Mouse (Mus musculus): ENCODE measurements around the gene Npm1.
A peak's percentile ranks its signal among the peaks of the same experiment; 100 is the strongest.

The Npm1 gene

DNA sequence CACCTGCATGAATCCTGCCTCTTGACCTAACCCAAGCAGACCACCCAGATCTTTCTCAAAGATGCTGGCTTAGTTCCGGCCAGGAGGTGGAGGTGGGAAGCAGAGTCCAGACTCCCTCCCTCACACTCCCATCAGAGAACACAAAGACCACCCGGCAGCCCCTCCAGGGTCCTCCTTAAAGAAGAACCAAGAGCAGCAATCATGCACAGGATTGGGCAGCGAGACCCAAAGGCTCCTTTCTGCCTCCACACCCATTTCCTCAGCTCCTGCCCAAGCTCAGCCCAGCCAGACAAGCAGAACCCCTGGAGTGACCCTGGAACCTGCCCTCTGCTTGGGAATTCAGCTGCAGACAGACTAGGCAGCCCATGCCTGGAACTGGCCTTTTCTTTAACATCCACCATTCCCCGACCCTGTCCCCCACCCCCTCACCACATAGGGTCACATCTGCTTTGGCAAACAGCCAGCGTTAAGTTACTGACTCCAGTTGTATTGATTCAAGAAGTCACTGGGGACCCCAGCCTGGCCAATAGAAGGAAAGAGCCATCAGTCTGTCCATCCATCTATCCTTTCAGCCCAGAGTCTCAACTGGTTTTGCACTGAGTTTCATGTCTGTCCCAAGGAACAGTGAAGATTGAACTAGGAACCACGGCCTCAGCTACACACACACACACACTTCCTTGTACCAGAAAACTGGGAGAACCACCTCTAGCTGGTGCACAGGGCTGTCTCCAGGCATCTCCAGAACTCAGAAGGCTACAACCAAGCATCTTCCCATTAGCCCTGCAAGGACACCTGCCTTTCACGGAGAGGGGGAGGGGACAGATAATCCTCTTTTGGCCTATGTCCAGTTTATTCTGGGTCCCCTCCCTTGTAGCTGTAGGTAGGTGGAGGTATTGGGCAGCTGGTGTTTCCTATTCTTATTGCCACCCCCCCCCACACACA lies 17.5 kb downstream of the Npm1 start:
- DNase-seq (ENCODE audit: low spot score), result no peak

DNA sequence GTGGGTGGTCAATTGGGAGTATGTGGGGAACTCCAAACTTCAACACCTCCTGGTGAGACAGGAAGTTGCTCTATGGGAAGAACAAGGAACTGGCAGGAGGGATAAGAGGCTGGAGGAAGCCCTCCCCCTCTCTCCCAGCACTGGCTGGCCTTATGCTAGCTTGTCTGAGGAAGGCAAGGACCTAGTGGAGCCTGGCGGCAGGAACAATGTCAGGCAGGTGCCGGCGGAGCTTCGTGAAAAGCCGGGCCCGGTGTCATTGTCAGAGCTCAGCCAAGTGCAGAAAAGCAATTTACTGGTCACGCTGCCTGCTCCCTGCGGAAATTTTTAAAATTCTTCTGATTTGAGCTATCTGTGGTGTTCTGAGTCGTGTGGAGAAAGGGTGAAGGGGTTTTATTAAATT lies 19.1 kb downstream of the Npm1 start:
- DNase-seq (ENCODE audit: low spot score), result peak; percentile 54

DNA sequence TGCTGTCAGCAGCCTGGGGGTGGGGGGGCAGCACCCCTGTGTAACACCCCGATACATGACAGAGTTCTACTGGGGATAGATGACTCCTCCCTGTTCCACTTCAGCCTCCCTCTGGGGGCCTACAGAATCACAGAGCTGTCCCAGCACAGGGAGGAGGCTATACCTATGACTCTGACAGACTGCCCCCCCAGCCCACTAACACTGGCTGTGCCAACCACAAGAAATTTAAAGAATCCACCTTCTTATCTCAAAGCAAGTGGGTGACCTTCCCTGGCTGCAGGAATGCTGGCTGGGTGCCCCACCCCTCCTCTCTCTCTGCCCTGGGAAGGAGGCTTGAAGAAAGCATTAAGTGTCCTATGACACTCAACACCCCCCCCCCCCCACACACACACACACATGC lies 20.2 kb downstream of the Npm1 start:
- no peak for DNase-seq (ENCODE audit: low spot score)

DNA sequence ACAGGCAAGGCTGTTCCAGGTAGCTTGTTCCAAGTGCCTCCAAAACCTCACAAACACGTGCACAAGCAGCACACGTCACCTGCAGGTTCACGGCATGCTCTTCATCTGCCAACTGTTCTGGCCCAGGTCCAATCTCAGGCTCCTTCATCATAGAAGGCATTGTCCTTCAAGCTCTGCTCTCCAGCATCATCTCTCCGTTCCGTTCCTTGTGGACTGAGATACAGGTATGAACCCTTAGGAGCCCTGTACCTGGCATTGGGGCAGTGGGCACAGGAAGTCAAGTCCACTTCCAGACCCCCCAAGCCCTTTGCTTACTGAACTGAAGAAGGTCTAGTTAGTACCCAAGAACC lies 22.9 kb downstream of the Npm1 start:
- no peak for DNase-seq (ENCODE audit: low spot score)

DNA sequence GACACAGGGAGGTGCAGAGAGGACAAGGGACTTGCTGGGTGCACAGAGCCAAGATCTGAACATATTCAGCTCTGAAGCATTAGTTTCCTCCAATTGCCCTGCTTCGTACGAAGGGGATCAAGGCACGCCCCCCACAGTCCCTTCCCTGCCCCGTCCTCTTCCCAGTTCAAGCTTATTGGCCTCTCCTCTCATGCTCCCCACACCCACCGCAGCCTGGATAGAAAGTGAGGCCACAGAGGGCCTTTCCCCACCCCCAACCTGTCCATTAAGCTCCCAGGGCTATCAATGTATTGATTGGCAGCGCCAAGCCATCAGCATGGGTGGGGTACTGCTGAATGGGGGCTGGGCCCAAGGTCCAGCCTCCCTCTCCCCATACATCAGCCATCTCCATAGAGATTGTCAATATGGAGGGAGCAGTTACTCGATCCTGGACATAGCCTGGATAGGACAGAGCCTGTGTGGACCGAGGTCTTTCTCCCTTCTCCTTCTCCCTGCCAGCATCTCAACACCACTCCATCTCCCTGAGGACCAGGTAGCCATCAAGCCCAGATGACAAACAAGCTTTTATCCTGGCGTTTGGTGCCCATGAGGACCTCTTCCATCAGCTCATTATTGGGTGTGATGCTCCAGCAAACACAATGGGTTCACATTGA lies 23.4 kb downstream of the Npm1 start:
- DNase-seq (ENCODE audit: low spot score), result no peak

DNA sequence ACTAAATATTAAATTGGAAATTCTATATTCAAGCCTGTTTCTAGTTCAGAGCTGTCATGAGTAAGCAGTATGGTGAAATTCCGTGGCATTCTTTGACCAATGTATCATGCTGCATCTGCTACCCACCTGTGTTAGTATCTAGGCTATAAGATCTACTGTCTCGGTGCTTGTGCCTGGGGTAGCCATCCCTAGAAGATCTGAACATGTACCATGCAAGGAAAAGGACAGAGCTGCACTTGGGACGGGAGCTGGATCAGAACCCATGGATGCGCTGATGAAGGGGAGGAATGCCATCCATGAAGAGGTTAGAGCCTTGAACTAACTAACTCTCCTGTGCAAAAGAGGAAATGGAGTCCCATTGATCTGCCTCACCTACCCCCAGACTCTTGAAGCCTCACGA lies 24.3 kb downstream of the Npm1 start:
- DNase-seq (ENCODE audit: low spot score), result no peak

DNA sequence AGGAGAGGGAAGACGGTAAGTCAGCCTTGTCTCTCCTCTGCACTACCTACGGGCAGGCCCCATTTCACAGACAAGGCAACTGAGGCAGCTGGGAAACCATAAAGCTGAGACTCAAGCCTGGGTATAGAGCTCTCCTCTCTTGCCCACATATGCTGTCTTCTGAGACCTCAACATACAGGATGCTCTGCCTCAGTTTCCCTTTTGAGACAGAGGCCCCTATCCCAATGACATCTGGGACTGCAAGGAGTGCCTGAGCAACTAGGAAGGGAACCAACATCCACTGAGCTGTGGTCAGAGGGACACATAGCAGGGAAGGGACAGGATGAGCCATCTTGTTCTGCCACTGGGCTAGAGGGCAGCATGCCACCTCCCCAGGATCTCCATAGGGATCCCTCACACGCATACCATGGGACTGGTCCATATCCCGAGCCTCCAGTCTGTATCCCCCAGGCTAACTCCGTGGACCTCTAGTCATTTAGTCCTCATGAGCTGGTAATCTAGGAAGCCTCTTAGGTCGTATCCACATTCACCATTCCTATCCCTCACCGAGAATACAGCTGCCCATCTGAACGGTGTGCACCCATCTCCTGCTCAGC lies 28.5 kb downstream of the Npm1 start:
- DNase-seq (ENCODE audit: low spot score), result no peak

DNA sequence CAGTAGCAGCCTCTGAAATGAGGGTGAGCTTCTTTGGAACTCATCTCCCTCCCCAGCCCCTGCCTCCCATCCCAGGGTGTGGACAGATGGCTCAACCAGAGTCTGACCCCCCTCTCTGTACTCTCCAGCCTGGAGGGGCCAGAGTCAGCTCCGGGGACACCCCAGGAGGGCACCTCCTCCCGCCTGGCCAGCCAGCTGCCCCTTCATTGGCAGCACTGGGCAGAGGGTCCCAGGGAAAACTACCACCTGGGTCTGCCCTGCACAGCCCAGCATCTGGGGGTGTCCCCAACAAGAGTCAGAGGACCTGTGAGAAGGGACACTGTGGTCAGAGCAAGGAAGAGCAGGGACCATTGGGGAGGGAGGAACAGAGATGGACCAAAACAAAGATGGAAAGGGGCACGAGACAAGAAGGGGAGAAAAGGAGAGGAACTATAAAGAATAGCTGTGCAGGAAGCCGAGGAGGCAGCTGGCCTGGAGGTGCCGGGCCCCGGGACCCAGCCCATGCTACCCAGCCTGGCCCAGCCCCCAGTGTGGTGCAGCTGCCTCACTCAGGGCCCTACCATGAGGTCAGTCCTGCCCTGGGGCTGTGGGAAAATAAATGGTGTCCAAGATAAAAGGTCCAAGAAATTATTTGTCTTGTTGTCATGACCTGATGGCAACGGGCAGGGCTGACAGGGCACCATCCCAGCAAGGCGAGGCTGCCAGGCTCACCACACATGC lies 30.2 kb downstream of the Npm1 start:
- DNase-seq (ENCODE audit: low spot score), result no peak

DNA sequence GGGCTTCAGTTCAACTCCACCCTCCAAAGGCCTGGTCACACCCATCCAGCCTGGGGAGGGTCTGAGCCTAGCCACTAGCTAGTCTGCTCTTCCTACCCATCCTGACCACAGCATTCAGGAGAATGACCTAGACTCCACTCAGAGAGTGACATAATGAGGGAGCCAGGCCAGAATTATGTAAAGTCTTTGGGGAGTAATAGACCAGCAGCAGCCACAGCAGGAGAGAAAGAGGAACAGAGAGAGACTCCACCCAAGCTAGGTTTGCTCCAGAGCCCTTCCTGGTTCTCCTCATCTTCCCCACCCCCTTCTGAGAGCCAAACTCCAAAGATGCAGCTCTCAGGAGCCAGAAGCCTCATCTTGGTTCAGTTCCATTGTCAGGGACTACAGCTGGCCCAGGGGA lies 35.9 kb downstream of the Npm1 start:
- no peak for DNase-seq (ENCODE audit: low spot score)

DNA sequence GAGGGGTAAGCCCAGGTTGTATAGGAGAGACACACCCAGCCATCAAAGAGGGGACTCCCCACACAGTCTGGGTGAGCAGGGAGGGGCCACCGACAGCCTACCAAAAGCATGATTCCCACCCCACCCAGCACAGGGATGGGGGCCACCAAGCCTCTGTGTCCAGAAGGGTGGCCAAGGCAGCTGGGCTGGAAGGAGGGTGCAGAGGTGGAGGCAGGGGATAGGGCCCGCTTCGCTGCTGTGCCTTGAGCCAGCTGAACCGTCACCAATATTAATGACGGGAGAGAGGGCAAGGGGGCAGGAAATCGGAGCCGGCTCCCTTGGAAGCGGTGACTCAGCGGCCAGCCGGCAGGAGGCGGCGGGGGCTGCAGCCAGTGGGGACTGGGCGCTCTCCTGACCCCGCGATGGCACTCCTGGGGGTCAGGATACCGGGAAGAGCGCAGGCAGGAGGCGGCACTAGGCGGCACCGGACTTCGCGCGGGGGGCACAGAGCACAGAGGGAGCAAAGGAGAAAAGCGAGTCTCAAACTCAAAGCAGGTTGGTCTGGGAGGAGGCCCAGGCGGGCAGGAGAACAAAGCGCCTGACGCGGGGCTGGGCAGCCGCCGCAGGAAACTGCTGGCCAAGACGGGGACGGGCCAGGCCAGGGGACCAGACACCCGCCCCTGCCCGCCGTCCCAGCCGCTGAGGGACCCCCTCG lies 40.3 kb downstream of the Npm1 start:
- peak; percentile 84 for DNase-seq (ENCODE audit: low spot score)

DNA sequence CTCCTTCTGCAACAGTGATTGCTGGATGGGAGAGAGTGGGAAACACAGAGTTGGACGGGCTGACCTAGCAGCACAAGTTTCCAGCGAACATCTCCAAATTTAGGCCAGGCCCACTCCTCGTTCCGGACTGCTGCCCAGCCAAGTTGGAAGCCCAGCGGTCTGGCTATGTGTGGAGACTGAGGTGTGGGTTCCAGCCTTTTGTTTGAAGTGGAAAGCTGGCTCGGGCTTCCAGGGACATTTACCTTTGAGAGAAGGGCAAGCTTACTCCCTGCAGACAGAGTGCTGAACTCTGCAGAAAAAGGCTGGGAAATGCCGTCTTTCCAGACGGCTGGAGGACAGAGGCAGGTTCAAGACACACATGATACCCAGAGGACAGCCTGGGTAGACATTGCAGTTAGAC lies 43.5 kb downstream of the Npm1 start:
- DNase-seq (ENCODE audit: low spot score), result no peak

DNA sequence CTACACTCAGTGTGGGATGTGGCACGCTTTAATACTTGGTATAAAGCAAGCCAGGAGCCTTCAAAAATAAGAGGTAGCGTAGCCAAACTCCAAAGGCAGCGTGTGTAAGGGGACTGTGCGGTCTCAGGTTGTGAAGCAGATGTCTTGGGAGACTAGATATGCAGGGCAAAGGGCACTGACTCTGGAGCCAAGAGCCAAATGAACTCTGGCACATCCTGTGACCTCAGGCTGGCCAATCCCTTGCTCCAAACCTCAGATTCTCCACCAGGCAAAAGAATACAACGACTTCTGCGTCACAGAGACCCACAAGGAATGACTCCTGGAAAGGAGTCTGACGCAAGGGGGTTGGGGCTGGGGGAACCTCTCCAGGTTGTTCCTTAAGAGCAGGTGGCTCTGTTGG lies 43.9 kb downstream of the Npm1 start:
- DNase-seq (ENCODE audit: low spot score), result no peak

DNA sequence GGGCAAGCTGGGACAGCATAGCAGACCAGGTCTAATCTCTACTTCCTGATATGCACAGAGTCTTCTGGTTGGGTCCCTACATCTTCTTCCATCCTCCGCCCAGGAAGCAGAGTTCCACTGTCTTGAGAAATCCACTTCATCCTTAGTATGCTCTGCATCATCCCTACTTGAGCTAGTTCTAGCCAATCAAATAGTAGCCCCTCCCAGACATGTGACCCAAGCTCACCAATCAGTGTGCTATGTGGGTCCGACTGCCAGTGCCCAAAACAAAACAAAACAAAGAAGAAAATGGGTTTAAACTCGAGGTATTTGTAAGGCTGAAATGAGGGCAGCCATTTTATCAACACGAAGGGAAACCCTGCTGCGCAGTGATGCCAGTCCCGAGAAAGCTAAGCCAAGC lies 44.5 kb downstream of the Npm1 start:
- no peak for DNase-seq (ENCODE audit: low spot score)

DNA sequence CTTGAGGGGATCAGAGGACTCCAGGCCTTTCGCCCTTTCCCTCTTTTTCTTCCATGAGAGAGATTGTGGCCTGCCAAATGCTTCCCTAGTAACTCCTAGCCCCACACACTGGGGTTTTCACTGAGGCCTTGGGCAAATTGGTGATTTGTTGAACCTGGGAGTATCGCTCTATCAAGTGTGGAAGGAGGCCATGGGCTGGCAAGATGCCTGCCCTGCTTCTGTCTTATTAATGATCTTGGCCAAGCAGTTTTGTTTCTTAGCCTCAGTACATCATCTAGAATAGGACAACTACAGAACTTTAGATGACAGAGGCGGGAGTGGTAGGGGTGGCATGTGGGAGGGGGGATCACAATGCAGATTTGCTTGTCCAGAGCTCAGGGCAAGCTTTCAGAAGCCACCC lies 47.2 kb downstream of the Npm1 start:
- DNase-seq (ENCODE audit: low spot score), result no peak

DNA sequence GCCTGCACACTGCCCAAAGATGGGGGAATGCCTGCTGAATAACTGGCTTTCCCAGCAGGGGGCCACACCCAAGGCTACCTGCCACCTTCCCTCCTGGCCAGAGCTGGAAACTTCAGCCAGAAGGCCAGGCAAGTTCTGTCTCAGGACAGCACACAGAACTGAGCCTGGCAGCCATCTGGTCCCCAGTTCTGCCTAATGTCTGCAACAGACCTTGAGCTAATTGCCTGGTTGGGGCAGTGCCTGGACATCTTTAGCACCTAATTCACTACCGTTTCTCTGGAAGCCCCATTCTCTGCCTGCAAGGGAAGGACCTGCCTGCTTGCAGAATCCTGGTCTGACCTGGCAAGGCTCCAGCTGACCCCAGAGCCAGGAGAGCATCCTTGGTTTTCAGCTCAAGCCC lies 50.6 kb downstream of the Npm1 start:
- no peak for DNase-seq (ENCODE audit: low spot score)

DNA sequence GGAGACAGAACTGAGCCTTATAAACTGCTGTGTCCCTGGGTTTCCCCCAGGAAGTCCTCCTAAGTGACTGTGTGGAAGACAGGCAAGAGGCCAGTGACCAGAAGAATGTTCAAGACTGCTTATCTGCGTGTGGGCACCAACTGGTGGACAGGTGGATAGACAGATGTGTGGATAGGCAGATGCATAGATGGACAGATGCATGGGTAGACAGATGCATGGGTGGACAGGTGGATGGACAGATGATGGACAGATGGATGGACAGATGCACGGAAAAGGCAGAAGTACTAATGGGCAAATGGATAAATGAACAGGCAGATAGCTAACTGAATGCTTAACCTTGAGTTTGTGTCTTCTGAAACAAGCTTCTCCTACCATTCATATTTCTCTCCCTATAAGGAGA lies 52.9 kb downstream of the Npm1 start:
- DNase-seq (ENCODE audit: low spot score), result no peak

DNA sequence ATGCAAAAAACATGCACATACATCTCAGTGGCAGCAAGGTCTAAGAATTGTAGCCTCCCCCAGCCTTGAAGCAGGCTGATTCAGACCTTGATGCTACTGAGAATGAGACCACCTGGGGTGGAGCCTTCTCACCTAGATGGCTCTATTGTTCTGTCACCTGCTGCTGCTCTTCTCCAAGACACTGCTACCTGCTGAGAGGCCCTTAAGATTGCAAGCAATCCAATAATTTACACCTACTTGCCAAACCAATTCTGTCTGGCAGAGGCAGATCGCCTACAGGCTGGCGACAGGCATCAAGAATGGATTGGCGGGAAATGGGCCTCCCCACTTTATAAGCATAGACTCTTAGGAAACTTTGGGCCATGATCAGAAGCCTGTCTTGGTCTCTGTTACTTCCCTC lies 55.5 kb downstream of the Npm1 start:
- no peak for DNase-seq (ENCODE audit: low spot score)

DNA sequence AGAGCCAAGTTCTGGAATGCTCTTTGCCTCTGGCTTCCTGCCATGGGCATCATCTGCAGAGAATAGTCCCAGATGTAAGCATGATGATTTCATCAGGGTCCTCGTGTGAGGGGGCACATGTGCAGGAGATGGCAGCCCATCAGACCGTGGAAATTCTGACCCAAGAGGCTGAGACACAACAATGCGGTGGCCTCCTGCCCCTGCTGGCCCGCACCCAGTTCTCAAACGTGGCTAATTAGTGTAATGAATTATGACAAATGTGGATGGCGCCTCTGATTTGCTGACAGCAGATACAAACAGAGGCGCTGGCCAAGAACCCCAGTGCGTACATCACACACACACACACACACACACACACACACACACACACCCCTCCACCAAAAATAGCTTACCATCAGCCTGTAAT lies 58.1 kb downstream of the Npm1 start:
- no peak for DNase-seq (ENCODE audit: low spot score)

DNA sequence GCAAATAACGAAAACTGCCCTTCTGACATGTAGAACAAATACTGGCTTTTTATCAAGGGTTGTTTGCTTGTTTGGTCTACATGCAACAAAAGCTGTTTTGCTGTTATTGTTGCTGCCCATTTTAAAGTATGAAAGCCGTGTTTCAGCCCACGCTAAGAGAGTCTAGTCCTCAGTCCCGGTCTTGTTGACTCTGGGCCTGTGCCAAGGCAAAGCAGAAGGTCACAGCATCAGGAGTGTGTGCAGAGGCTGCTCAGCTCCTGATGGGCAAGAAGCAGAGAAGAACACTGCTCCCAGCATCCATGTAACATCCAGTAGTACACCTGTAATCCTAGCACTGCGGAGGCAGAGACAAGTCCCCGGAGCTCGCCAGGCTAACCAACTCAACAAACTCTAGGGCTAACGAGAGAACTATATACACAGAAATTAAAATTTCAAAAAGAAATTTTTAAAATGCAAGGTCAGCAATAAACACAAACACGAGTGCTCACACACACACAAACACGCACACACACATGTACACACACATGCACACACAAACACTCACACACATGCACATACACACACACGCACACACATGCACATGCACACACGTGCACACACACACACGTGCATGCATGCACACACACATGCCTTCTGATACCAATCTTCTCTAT lies 59.6 kb downstream of the Npm1 start:
- DNase-seq (ENCODE audit: low spot score), result no peak
